Mouse (Mus musculus) frontal cortex, adult (tissue): ENCODE results near the gene Wnt4.
A peak's percentile ranks its signal among the peaks of the same experiment; 100 is the strongest.

Experiments used
- ATAC-seq: cut with Nextera tagmentation; 2 replicates; pipeline ENCODE4 v1.9.2; 2017; ENCODE audit warnings: mild to moderate bottlenecking, moderate library complexity, mixed read lengths; ENCODE audit not compliant: low TSS enrichment

Gene Wnt4

DNA sequence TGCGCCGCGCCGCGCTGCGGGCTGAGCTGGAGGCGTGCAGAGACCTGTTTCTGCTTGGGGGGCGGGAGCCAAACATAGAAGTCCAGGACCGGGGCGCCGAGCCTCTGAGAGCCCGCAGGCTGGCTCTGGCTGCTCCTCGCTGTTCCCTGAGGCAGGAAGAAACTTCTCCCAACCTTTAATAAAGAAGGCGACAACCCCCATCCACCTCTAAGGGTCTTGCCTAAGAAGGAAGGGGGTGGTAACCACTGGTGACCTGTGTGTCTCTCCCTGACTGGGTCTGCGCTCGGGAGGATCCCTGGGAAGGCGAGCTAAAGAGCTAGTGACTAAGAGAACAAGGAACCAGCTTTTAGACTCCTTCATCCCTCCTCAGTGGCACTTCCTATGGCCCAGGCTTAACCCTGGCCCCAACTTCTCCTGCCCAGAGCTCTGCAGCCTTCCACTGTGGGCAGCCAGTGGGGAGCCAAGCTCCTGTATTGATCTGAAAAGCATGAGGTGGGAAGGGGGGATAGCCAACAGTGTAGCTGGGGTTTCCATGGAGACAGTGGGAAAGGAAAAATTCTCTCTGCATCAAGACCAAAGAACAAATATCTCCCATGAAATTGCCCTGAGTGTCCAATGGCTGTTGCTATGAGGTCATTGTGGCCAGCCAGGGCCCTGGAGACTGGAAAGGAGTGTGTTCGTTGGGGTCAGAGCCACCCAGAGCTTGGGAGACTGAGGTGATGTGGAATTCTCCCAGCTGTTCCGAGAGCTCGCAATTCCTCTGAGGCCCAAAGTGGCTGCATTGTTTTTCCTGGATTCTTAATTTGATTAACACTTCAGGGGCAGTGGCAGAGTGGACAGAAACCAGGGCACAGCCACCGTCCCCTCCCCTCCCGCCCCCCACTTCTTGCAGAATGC is 1.1 kb downstream of the Wnt4 start:
- peak; percentile 54 for ATAC-seq

DNA sequence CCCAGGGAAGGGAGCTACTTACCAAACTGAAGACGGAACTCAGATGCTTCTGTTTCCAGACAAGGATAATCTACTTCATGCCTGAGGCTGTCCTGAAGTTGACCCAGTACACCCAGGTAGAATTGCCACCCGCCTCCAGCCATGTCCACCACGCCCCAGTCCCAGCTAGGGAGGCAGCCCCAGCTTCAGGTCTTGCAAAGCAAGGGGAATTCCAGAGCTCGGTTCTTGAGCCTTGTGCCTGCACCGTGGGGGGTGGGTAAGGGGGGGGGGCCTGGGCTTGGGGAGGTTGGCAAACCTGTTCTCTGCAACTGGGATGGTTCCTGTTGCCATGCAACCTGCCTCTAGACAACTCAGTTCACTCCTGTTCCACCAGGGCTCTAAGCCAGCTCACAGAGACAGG is 2.1 kb downstream of the Wnt4 start:
- no peak for ATAC-seq

DNA sequence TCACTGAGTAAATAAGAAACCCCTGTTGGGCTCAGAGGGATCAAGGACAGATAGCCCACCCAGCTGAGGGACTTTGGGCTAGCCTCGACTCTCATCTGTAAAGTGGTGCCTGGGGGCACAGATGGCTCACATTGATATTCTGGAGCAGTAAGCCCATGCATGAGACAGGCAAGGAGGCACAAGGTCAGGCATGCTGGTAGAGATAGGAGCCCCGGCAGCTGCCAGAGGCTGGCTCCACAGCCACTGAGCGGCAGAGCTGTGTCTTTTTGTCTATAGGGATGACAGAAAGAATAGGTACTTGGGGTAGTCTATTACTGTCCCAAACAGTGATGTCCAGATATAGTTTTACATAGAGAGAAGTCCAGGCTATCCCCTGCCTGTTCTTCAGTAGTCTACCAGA is 4.0 kb downstream of the Wnt4 start:
- no peak for ATAC-seq

DNA sequence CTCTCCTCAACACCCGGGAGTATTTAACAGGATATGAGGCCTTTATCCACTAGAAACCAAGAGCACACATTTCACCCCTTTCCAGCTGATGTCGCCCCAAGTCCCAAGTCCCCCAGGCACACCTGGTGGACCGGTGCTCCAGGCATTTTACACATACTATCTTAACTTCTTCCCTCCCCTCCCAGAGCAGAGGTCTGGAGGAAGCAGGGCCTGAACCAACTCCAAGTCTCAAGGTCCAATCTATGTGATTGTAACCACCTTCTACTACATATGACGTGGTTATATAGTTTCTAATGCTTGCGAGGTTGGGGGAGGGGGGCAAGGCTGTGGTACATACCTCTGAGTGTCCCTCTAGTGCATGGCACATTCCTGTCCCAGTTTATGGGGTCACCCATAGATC is 4.8 kb downstream of the Wnt4 start:
- ATAC-seq, result no peak

DNA sequence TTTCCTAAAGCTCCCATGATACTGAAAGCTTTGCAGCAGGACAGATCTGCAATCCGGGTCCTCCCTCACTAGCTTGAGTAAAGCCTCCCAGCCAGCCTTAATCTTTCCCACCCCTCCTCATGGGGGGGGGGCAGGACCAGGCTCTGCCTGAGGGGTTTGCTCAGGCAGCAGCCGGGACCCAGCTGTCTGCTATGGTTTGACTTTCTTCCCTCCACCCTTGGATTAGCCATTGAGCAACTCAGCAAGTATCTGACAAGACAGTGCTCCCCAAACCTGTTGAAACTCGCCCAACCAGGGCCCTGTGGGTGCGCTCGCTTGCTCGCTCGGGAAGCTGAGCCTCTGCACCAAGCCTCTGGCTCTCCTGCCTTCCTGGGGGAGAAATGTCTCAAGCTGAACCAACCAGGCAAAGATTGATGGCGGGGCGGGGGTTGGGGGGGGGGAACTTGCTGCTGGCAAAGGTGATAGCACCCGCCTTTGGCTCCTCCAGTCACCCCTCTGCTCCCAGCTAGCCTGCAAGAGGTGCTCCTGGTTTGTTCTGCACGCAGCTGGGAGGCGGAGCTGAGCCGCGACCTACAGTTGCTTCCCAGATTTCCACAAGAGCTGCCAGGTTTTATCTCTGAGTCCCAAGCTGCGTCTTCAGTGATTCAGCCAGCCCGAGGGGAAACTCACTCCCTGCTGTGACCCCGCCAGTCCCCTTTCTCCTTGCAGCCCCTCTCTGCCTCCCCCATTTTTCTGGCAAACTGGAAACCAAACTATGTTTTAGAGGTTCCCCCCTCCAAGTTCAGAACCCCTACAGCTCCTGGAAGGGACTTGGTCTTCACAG is 5.5 kb downstream of the Wnt4 start:
- ATAC-seq, result no peak

DNA sequence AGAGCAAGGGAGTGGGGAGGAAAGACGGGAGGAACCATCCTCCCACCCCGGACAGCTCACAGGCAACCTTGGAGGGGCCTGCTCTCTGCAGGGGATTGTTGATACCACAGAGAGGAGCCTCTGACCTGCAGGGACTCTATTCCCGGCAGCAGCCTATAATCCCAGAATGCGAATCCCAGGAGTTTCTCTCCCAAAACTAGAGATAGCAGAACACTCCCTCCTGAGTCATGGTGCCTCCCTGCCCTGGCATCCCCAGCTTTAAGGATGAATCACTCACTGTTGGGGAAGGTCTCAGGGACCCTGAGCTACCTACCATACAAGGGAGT is 6.1 kb downstream of the Wnt4 start:
- no peak for ATAC-seq

DNA sequence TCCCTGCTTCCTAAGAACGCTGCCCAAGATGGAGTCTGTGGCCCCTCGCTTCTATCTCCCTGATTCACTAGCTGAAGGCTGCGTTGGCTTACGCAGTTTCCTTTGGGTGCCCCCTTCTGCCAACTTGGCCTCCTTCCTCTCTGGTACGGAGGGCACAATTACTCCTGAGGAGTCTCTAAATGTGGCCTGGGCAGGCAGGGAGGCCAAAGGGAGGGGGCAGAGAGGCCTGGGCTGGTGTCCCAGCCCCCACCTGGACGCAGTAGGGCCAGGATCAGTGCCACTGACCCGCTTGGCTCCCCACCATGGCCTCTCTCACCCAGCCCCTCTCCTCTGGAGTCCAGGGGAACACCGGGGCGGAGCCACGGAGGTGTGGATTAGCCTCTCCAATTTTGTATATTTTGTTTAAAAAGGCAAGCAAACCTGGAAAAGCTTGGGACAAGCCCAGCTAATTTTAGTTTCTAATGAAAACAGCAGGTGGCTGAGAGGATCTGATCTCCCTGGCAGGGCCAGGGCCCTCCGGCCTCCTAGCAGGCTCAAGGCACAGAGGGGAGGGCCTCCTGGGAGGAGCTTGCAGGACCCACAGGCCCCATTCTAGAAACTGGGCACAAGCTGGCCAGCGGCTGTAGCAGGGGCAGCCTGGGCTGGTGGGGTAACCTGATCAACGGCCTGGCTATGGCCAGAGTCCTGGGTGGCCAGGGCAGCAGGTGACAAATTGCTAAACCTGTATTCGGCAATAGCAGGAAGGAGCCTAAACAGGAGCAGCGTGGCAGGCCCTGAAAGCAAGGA is 8.8 kb downstream of the Wnt4 start:
- no peak for ATAC-seq

DNA sequence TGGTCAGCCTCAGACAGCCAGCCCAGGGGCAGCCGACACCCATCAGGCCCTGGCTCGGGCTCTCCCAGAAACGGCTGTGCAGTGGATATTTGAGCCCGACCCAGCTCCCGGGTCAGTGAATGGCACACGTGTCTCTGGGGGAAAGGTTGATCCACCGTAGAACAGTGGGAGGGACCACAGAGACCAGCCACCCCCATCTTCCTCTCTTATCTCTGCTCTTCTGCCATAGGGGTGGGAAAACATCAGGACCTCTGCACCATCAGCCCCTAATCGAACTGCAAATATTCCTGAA is 9.3 kb downstream of the Wnt4 start:
- ATAC-seq, result no peak

DNA sequence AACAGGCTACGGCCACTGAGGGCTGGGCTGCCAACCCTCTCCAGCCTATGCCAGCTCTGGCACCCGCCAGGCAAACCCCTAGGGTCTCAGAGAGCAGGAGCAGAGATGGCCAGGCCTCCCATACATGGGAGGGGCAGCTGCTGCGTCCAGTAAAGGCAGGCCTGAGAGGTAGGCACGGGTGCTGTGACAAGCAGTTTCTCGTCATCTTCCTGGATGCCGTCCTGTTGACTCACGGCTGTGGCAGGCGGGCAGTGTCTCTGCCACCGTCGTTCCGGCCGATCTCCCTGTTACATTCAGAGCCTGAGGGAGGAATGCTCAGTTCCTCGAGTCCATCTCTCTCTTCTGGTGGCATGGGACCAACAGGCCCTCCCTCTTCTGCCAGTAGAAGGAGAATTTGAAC is 9.9 kb downstream of the Wnt4 start:
- ATAC-seq, result peak; percentile 55; the same call in 1 of the 2 replicates

DNA sequence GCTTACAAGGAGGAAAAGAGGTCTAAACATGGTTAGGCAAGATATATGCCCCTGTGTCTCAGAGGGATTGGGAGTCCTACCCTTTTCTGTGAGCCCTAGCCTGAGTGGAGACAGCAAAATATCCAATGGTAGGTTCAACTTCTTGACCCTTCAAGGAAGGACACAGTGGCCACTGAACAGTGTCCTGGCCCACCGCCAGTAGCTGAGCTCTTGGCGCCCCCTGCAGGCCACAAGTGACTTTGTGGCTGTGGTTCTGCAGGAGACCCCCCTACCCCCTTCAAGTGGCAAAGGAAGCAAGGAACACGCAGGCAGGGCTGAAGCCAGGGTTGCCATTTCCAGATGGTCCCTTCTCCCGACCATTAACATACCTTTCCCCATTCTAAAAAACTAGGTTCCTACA is 10.5 kb downstream of the Wnt4 start:
- ATAC-seq, result no peak

DNA sequence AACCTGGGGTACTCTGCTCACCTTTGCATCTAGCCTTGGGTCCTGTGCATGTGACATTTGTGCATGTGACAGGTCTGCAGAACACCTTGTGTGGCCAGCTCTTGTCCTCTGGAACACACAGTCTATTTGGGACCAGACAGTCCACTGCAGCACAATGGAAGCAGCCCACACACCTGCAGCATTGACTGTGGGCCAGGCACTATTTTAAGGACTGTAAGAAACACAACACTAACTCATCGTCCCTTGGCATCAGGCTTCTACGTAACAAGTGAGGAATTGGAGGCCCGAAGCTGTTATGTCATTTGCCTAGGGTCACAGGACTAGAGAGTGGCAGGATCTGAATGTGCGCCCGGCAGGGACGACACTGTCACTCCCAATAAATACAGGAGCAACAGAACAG is 12.4 kb downstream of the Wnt4 start:
- no peak for ATAC-seq

DNA sequence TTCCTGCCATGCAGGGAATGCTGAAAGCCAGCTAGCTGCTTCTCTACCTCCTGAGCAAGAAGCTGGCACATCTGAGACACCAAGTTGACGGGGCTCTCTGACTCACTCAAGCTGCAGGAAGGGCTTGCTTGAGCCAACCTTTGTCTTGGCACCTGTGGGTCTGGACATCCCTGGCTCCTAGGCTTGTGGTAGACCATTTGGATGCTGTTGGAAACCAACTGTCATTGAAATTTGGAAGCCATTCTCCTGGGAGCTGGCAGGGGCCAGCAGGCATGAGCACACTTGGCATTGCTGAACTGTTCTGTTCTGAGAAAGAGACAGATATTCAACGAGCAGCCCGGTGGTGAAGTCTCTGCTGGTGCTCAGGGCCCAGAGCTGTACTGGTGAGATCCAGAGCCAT is 13.0 kb downstream of the Wnt4 start:
- no peak for ATAC-seq

DNA sequence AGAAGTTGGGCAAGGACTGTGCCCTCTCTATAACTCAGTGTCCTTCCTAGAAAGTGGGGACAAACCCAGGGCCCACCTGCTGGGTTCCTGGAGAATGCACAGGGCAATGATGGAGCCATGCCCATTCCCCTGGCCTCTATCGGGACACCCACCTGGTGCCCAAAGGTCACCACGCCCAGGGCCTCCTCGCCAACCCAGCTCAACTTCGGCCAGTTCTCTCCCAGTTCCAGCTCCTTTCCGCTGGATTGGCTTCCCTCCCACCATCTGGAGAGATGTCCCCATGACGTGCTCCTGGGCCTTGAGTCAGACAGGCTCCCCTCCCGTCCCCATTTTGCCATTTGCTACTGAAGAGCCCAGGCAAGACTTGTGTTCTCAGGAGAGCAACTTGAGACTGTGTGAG is 15.3 kb downstream of the Wnt4 start:
- no peak for ATAC-seq

DNA sequence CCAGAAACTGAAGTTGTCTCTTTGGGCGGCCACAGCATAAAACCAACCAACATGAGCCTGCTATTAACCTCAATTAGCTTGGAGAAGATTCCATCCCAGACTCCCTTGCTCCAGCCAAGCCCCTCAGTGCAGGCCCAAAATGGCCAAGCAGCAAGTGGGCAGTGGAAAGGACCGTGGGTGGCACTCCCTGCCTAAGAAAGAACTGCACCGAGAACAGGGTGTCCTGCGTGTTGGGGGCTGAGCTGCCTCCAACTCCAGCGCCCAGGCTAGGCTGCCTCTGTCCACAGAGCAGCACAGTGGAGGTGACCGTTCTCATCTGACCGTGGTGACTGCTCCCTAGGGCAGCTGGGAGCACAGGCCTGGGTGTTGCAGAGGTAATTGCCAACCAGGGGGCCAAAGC is 16.7 kb downstream of the Wnt4 start:
- ATAC-seq, result peak; percentile 34; the same call in 1 of the 2 replicates

DNA sequence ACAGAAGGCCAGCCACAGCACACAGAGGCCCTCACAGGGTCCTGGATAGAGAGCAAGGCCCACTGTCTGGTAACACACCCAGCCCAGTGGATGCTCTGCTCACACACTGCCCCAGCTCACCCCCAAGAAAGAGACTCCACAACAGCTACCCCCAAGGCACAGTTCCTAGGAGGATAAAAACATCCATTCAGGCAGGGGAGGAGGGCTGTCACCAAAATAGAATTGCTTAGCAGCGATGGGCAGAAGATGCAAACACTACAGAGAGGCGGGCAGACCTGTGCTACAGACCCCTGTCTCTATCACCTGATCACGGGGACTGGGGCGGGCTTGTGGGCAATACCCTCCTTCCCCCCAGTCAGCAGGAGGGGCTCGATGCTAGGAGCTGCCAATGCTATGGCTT is 17.2 kb downstream of the Wnt4 start:
- ATAC-seq, result peak; percentile 63

DNA sequence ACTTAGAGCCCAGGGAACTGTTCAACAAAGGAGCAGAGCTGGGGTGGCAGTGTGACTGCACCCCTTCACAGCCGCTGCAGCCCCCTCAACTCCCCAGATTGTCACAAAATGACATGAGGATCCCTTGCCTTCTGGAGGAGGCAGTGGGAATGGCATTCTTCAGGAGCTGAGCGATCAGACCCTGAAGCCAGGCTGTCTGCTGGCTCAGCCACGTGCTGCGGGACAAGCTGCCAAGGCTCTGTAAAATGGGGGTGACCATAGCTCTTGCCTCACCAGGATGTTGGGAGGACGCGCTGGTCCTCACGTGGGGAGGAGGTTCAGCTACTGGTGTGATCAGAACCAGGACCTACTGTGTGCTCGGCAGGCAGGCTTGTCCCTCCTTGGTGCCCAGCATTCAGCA is 17.7 kb downstream of the Wnt4 start:
- ATAC-seq, result peak; percentile 58

DNA sequence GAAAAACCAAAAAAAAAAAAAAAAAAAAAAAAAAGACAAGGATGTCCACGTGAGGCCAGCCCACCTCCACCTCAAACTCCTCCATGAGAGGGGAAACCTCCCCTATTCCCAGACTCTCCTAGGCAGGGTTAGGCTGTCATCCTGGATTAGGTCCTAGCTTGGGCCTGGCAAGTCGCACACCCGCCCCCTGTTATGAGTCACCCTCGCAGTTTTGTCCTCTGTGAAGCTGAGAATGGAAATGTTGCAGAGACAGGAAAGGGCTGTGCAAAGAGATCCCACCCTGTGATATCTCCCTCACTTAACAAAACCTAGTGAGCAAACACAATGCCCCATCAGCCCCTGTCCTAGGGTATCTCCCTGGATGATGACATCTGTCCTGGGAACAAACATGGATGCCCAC is 20.3 kb downstream of the Wnt4 start:
- ATAC-seq, result peak; percentile 55

DNA sequence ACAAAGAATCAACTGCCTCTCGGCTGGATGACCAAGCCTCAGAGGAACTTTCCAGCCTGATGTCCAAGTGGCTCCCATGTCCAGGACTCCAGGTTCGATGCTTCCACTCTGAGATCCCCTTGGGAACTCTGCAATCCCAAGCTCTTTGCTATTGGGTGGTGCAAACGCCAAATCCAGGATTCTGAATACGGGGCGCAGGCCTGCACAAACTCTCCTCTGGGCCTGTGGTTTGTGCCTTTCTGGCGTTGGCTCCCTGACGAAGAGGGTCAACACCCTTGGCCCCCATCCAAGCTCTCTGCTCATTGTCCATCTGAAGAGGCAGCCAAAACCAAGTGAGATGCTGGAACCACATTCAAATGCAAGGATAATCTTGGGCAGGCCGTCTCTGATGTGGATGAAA is 21.1 kb downstream of the Wnt4 start:
- no peak for ATAC-seq

DNA sequence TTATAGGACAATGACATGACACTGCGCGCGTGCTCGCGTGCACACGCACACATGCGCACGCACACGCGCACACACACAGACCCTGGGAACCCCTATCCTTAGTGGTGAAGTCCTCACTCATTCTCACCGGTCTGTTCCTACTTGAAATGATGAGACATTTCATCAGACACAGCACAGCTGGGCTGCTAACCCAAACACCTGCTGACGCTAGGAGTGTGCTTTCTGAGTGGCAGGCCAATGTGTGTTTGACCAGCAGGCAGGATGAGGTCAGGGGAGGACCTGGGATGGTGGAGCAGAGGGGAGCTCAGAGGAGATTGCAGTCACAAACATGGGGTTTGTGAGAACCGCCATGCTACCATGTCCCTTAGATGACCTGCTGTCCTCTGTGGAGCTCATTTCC is 22.9 kb downstream of the Wnt4 start:
- no peak for ATAC-seq

DNA sequence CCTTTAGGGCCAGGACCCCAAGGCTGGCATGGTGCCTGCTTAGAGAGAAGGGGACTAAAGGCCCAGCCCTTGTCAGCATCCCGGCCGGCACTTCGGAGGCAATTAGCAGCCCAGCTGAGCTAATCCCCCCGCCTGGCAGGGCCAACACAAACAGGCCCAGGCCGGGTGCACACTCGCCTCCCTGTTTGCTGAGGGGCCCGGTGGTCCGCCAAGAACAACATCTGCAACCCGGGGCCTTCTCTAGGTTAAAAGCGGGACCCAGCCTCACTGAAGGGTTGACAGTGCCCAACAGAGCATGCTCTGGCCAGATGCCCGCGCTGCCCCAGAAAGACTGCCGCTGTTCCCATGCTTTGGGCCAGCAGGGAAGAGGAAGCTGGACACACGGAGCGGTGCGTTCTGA is 24.3 kb downstream of the Wnt4 start:
- ATAC-seq, result no peak

DNA sequence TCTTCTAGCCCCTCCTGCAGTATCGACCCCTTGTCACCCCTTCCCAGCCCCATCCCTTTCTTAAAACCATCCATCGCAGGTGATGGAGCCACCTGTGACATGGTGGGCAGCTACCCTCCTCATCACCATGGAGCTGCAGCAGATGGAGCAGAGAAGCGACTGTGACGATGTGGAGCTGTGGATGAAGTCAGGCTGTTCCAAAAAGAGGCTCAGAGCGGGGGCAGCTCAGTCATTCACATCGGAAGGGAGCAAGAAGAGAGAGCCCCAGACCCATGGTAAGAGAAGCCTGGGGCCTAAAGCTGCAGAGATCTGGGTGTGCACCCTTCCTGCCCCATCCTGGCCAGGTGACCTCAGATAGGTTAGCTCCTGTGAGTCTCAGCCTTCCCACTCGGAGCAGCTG is 26.8 kb downstream of the Wnt4 start:
- peak; percentile 77 for ATAC-seq

DNA sequence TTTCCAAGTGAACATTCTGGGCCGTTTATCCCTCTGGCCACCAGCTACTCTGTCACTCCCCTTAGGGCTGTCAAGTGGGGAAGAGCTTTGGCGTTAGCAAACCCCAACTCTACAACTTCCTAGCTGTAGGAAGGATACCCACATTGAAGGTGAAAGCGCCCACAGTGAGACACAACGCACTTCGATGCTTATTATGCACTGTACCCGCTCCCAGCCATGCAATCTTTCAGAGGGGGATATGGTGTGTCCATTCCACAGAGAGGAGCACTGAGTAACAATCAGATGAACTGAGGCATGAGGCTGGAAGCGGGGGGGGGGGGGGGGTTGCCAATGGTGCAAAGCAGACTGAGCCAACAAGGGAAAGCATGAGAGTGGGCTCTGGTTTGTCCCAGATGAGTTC is 27.8 kb downstream of the Wnt4 start:
- no peak for ATAC-seq
